In genomic region chr6:30468684-30469083, GRCm38 (mm10) we compare ENCODE assay signal across 9 mouse cellular contexts. TPM values are rescaled to one million over a fixed set of nuclear protein-coding genes. Genes with fewer than 3 reads are reported as not detected.
DNase-seq lines count a peak whose midpoint lies in the region; ATAC-seq lines count a peak whose summit lies in the region.
"Had no signal": no experiment of that assay in that cellular context is flagged by ENCODE, and none has a peak within 500 bp of the region (broad histone marks: within the 10 kb centered on the region; RNA-seq: fewer than 3 reads in every experiment).

No protein-coding gene starts in this region.

- WGBS in midbrain, embryonic 10.5 days = 58% methylated on average over 12 of the region's 12 CpGs
- WGBS in midbrain, embryonic 11.5 days = 59% methylated on average over 12 of the region's 12 CpGs
- 50% methylated on average over 12 of the region's 12 CpGs for WGBS in embryonic facial prominence, embryonic 10.5 days
- WGBS in hindbrain, embryonic 10.5 days = 52% methylated on average over 12 of the region's 12 CpGs
- WGBS in limb, embryonic 15.5 days = 53% methylated on average over 12 of the region's 12 CpGs

- H3K9ac ChIP-seq in midbrain, embryonic 11.5 days (ENCODE audit: low read length) = no peak overlapping the region
- H3K9ac ChIP-seq in limb, embryonic 15.5 days = no peak overlapping the region
- H3K9ac ChIP-seq: embryonic facial prominence, embryonic 15.5 days had no signal

- H3K27ac ChIP-seq in midbrain, embryonic 10.5 days (replicated peaks) = peak overlapping the region; percentile 69
- no peak overlapping the region for H3K27ac ChIP-seq in midbrain, embryonic 11.5 days (ENCODE audit: low read depth, low read length)
- H3K27ac ChIP-seq in embryonic facial prominence, embryonic 10.5 days (replicated peaks) = peak overlapping the region; percentile 74
- peak overlapping the region; percentile 70 for H3K27ac ChIP-seq in hindbrain, embryonic 10.5 days
- 0 out of 2 replicates have a peak overlapping the region, but pooled peaks have one; percentile 51 for H3K27ac ChIP-seq in limb, embryonic 15.5 days
- H3K27ac ChIP-seq: embryonic facial prominence, embryonic 15.5 days had no signal

- H3K9me3 ChIP-seq in midbrain, embryonic 10.5 days (replicated peaks) = no peaks in the 10 kb centered on the region
- H3K9me3 ChIP-seq in midbrain, embryonic 11.5 days (ENCODE audit: control insufficient read depth, low read length) = no peaks in the 10 kb centered on the region
- peaks cover 3% of the 10 kb centered on the region for H3K9me3 ChIP-seq in embryonic facial prominence, embryonic 10.5 days
- H3K9me3 ChIP-seq in hindbrain, embryonic 10.5 days = no peaks in the 10 kb centered on the region
- no peaks in the 10 kb centered on the region for H3K9me3 ChIP-seq in limb, embryonic 15.5 days
- H3K9me3 ChIP-seq: embryonic facial prominence, embryonic 15.5 days had no signal

- peaks cover 32% of the 10 kb centered on the region for H3K4me1 ChIP-seq in midbrain, embryonic 10.5 days
- H3K4me1 ChIP-seq in midbrain, embryonic 11.5 days (ENCODE audit: control insufficient read depth, insufficient read depth, low read length) = no peaks in the 10 kb centered on the region; the same call in 1 of the 2 replicates
- peaks cover 38% of the 10 kb centered on the region for H3K4me1 ChIP-seq in embryonic facial prominence, embryonic 10.5 days
- peaks cover 28% of the 10 kb centered on the region for H3K4me1 ChIP-seq in hindbrain, embryonic 10.5 days (replicated peaks)
- peaks cover 12% of the 10 kb centered on the region for H3K4me1 ChIP-seq in limb, embryonic 15.5 days

- no peak for ATAC-seq in midbrain, embryonic 11.5 days (ENCODE audit: low FRiP score)
- ATAC-seq in limb, embryonic 15.5 days (ENCODE audit: insufficient number of reproducible peaks, low FRiP score, low TSS enrichment, low read depth) = no peak

- no peaks in the 10 kb centered on the region for H3K36me3 ChIP-seq in midbrain, embryonic 10.5 days
- H3K36me3 ChIP-seq in midbrain, embryonic 11.5 days (ENCODE audit: control insufficient read depth, insufficient read depth, low read length) = no peaks in the 10 kb centered on the region
- H3K36me3 ChIP-seq in embryonic facial prominence, embryonic 10.5 days (replicated peaks) = 0 out of 2 replicates have a peak, but pooled peaks cover 3% of the 10 kb centered on the region
- no peaks in the 10 kb centered on the region for H3K36me3 ChIP-seq in hindbrain, embryonic 10.5 days
- H3K36me3 ChIP-seq in limb, embryonic 15.5 days = no peaks in the 10 kb centered on the region
- H3K36me3 ChIP-seq in splenic B cell, adult 2 months (ENCODE audit: control insufficient read depth, insufficient read depth, low read length, poor library complexity, severe bottlenecking) = no peaks in the 10 kb centered on the region
- H3K36me3 ChIP-seq: embryonic facial prominence, embryonic 15.5 days had no signal

- no peak for DNase-seq in midbrain, embryonic 10.5 days (ENCODE audit: low spot score)
- DNase-seq in midbrain, embryonic 11.5 days (ENCODE audit: low spot score, missing footprints) = no peak
- DNase-seq in adipocyte (ENCODE audit: low spot score) = peak; percentile 56
- peak; percentile 44 for DNase-seq in embryonic facial prominence, embryonic 10.5 days (ENCODE audit: low spot score)
- DNase-seq in hindbrain, embryonic 10.5 days (ENCODE audit: low spot score) = peak; percentile 35
- peak; percentile 29 for DNase-seq in splenic B cell, adult 2 months (ENCODE audit: low read depth, low spot score)
- no peak for DNase-seq in natural killer cell, adult 2 months (ENCODE audit: low spot score in 2 of 2)

- no peak overlapping the region for H3K4me2 ChIP-seq in midbrain, embryonic 11.5 days
- H3K4me2 ChIP-seq in limb, embryonic 15.5 days = no peak overlapping the region
- H3K4me2 ChIP-seq: embryonic facial prominence, embryonic 15.5 days had no signal

- no peak overlapping the region for H3K4me3 ChIP-seq in midbrain, embryonic 10.5 days
- no peak overlapping the region for H3K4me3 ChIP-seq in midbrain, embryonic 11.5 days (ENCODE audit: low read depth, low read length)
- no peak overlapping the region for H3K4me3 ChIP-seq in embryonic facial prominence, embryonic 10.5 days
- no peak overlapping the region for H3K4me3 ChIP-seq in hindbrain, embryonic 10.5 days
- no peak overlapping the region for H3K4me3 ChIP-seq in limb, embryonic 15.5 days
- H3K4me3 ChIP-seq: embryonic facial prominence, embryonic 15.5 days had no signal

- peaks cover 19% of the 10 kb centered on the region for H3K27me3 ChIP-seq in midbrain, embryonic 10.5 days (ENCODE audit: low read depth, poor library complexity, severe bottlenecking)
- no peaks in the 10 kb centered on the region for H3K27me3 ChIP-seq in midbrain, embryonic 11.5 days (ENCODE audit: control insufficient read depth, insufficient read depth, low read length)
- H3K27me3 ChIP-seq in embryonic facial prominence, embryonic 10.5 days (replicated peaks; ENCODE audit: low read depth, poor library complexity, severe bottlenecking) = peaks cover 11% of the 10 kb centered on the region
- H3K27me3 ChIP-seq in hindbrain, embryonic 10.5 days (ENCODE audit: insufficient read depth, poor library complexity, severe bottlenecking) = peaks cover 5% of the 10 kb centered on the region; the same call in 1 of the 2 replicates
- no peaks in the 10 kb centered on the region for H3K27me3 ChIP-seq in limb, embryonic 15.5 days
- no peaks in the 10 kb centered on the region for H3K27me3 ChIP-seq in splenic B cell, adult 2 months (ENCODE audit: control insufficient read depth, insufficient read depth, low read length, poor library complexity, severe bottlenecking)
- H3K27me3 ChIP-seq: embryonic facial prominence, embryonic 15.5 days had no signal

RNA-seq across cellular contexts. Expression of gene Tmem209, which starts 40.9 kb away (rescaled TPM):
- 47.8 and 52.7 TPM in 2 replicates for polyA plus RNA-seq in midbrain, embryonic 10.5 days (2016; fragmentation: Nextera tagmentation; extraction: Ambion mirVana)
- polyA plus RNA-seq in midbrain, embryonic 11.5 days (2014; fragmentation: Nextera tagmentation; extraction: Ambion mirVana) = 46.0 and 58.1 TPM in 2 replicates
- polyA plus RNA-seq in embryonic facial prominence, embryonic 10.5 days (2016; fragmentation: Nextera tagmentation; extraction: Ambion mirVana) = 41.3 and 45.7 TPM in 2 replicates
- 38.3 and 40.3 TPM in 2 replicates for polyA plus RNA-seq in hindbrain, embryonic 10.5 days (2016; fragmentation: Nextera tagmentation; extraction: Ambion mirVana)
- 28.0 and 28.1 TPM in 2 replicates for polyA plus RNA-seq in limb, embryonic 15.5 days (2015; fragmentation: Nextera tagmentation; extraction: Ambion mirVana)

RNA-seq across cellular contexts. Expression of gene Ssmem1, which starts 41.0 kb away (rescaled TPM):
- 0.22 and 0.36 TPM in 2 replicates for polyA plus RNA-seq in midbrain, embryonic 10.5 days (2016; fragmentation: Nextera tagmentation; extraction: Ambion mirVana)
- polyA plus RNA-seq in midbrain, embryonic 11.5 days (2014; fragmentation: Nextera tagmentation; extraction: Ambion mirVana) = 0.49 and 0.68 TPM in 2 replicates
- 0.19 and 0.40 TPM in 2 replicates for polyA plus RNA-seq in embryonic facial prominence, embryonic 10.5 days (2016; fragmentation: Nextera tagmentation; extraction: Ambion mirVana)
- polyA plus RNA-seq in hindbrain, embryonic 10.5 days (2016; fragmentation: Nextera tagmentation; extraction: Ambion mirVana) = 0.34 and 0.35 TPM in 2 replicates
- polyA plus RNA-seq in limb, embryonic 15.5 days (2015; fragmentation: Nextera tagmentation; extraction: Ambion mirVana) = 0.14 TPM in 1 of 2 replicates, not detected in the other

Comparison
In these comparisons a context has a peak if more than half of its experiments do, and no peak if none do; other contexts are left out.
1. DNase-seq: peak in adipocyte (single experiment), embryonic facial prominence, embryonic 10.5 days (single experiment), hindbrain, embryonic 10.5 days (single experiment) and splenic B cell, adult 2 months (single experiment); none in midbrain, embryonic 10.5 days (single experiment), midbrain, embryonic 11.5 days (single experiment) and natural killer cell, adult 2 months (0 of 2).